Mouse (Mus musculus) heart, adult 18-20 months (tissue): Measurements from ENCODE around the gene Ube2j2. TPM values are rescaled to one million over a fixed set of nuclear protein-coding genes. Genes with fewer than 3 reads are reported as not detected.

Experiments
- DNase-seq, 2 experiments: peaks; one replicate each; pipeline ENCODE4 v3.0.0; 2021 to 2022; ENCODE audit warnings: mixed read lengths in 1 of 2
- microRNA-seq, 2 experiments: library from miRNA; unstranded; fragments of <30 nt; microRNA quantifications; one replicate each; pipeline ENCODE4 v1.2.0; 2022
- total RNA-seq, 2 experiments: library from RNA; stranded (reverse); gene quantifications; 2 replicates each; pipeline ENCODE4 v1.2.3; 2021

Gene Ube2j2
- total RNA-seq, 2 experiments from 2014 or later, result 53.0 to 55.9 TPM

- peak; percentile 39 to 48 for DNase-seq
These were observed 18.7 kb downstream of the Ube2j2 start, which contains the start of gene C1qtnf12 for GRCm38 (mm10) chr4:155962167-155962971. Gene C1qtnf12 (plus strand): TSS chr4:155962318.

DNA sequence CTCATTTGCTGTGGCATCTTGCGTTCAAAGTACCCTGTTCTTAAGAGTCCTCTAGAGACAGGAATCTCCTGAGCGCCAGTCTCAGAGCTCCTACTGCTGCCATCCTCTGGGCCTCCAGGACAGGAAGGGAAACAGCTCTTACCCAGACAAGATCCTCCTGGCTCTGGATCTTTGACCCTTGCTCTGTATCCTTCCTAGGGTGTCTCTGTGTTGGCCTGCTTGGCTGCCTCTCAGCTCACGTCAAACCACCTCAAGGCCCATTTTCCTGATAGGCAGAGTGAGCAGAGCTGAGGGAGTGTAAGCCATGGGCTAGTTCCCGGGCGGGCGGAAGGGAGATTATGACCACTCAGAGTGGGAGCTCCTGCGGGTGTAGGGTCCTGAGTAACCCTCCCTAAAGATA, 19.5 kb downstream of the Ube2j2 start:
- no peak for DNase-seq

GRCm38 (mm10) chr4:155964396-155964795, 20.8 kb downstream of the Ube2j2 start:
- DNase-seq, result no peak

DNA sequence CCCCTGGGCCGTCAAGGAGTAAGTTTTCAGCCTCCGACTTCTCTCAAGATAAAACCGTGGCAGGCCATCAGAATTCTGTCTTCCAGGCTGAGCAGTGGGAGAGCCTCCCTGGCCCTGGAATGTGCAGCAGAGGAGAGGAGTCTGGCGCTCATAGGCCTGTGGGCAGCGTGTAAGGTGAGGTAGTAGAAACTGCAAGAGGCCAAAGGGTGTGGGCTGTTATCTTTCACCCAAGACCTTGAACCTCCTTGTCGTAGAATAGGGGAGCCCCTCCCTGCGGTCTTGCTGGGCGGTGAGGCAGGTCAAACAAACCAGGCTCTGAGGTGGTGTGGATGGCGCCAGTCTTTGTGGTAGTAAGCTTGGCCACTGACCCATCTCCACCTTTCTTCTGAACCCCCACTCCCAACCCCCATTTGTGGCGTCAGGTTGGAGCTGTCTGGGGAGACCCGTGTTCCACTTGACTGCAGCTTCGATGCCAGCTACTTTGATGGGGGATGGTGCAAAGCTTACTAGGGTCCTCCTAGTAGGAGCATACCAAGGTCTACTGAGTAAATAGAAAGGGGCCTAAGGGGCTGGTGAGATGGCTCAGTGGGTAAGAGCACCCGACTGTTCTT, 25.5 kb downstream of the Ube2j2 start:
- DNase-seq, result no peak

DNA sequence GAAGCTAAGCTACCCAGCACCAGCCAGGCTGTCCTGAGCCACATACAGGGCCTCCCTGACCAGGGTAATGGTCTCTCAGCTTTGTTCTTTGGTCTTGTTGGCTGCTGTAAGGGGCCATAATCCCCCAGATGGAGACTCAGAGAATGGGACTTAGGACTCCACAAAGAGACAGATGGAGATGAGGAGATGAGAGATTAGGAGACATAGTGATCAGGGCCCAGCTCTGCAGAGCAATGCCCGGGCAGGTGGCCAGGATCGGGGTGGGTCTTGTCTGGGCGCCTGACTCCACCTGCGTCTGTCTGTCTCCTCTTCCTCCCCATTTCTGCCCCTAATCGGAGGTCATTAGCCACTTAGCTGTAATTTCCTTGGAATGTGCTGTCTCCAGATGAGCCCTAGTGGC, 26.7 kb downstream of the Ube2j2 start:
- no peak for DNase-seq

DNA sequence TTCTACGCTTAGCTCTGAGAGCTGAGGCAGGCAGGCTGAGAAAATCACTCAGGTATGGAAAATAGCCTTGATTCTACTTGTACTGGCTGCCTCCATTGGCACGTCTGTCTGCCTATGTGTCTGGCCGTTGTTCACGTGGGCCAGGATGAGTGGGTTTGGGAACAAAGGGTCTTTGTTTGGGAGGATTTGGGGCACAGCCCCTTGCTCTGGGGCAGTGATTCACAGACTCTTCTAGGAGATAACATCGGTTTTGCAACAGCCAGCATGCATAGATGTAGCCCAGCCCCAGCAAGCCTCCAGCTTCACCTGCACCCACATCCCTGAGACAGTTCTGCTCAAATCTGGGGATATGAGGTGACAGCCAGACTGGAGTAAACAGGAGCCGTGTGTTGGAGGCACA, 29.0 kb downstream of the Ube2j2 start:
- no peak for DNase-seq

- DNase-seq, result no peak
These were observed 29.6 kb downstream of the Ube2j2 start for GRCm38 (mm10) chr4:155973239-155973638.

- DNase-seq, result no peak
These were observed 37.9 kb downstream of the Ube2j2 start for GRCm38 (mm10) chr4:155981436-155982082.

DNA sequence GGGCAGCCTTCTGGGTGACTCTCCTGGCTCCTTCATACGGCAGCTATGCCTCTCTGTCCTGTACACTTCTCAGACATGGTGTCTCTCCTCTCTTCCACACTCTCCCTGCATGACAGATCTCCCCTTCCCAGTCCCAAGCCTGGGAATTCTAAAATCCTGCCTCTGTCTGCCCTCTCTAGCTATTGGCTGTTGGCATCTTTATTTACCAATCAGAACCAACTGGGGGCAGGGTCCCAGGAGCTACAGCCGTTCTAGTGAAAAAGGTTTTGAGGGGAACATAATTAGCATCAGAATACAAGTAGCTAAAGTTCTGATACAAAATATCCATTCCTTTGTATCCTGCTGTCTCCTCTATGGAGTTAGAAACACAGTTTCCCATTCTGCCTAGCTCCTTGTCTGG, 40.2 kb downstream of the Ube2j2 start:
- no peak for DNase-seq

DNA sequence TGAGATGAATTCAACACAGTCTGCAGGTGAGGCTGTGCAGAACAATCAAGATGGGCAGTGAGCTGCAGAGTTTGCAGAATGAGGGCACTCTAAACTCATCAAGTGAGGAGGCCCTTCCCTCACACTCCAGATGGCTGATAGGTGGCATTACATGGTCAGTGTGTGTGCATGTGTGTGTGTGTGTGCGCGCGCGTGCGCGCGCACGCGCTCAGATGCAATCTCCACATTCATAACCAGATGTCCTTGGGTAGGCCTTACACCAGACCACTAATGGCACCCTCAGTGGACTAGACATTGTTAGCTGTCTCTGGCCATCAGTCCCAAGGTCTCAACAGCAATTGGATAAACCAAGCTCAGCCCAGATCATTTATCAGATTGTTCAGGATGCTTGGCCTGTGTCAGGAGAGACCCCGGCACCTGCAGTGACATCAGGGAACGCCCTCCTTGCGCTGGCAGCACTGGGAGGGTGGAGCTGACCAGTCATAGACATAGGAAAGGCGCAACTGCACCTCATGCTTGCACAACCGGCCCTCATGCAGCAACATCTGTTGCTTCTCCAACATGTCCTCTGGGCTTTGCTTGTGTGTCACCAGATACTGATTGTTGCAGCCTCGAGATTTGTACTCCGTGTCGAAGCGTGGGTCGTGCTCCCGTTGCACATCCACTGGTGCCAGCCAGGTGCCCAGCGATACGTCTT, 47.7 kb downstream of the Ube2j2 start:
- peak in 1 of 2 experiments; percentile 9 for DNase-seq

DNA sequence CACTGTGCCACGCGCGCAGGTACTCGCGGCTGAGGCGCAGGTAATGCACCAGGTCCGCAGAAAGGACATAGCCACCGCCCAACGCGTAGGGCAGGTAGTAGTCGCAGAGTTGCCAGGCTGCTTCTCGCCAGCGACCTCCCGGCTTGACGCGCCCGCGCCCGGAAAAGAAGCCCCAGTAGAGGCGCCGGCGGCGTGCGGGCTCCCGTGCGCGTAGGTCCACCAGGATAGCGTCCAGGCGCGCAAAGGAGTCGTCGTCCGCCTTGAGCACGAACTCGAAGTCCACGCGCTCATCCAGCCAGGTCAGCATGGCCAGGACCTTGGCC, 48.2 kb downstream of the Ube2j2 start:
- no peak for DNase-seq

- peak in 1 of 2 experiments; percentile 87 for DNase-seq
These were observed 48.7 kb downstream of the Ube2j2 start, which contains the start of the genes B3galt6 and Sdf4 for GRCm38 (mm10) chr4:155992241-155992905. Gene B3galt6 (minus strand): TSS chr4:155992649. Gene Sdf4 (plus strand): TSS chr4:155992872.

DNA sequence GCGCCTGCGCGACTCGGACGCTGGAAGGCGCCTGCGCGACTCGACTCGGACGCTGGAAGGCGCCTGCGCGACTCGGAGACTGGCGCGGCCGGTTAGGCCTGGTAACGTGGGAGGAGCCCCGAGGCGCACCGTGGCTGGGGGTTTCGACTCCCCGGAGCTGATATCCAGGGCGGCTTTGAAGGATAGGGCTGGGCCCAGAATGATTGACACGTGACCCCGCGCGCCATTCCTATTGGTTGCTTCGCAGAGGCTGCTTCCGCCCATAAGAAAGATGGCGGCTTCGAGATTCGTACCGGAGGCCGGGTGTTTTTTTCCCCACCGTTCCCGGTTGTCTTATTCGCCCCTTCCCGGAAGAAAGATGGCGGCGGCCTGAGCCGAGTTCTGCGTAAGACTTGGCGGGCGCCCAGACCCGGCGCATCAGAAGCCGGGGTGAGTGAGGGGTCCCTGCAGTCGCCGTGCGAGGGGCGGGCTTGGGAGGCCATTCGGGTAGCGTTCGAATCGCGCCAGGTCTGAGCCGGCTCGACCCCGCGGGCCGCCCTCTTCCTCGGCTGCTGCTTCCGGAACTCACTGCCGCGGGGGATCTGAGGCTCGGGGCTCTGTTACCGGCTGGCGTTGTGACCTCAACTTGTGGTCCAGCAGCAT, 49.4 kb downstream of the Ube2j2 start:
- peak; percentile 96 to 100 for DNase-seq

GRCm38 (mm10) chr4:155993606-155994005, 50.0 kb downstream of the Ube2j2 start:
- DNase-seq, result no peak

DNA sequence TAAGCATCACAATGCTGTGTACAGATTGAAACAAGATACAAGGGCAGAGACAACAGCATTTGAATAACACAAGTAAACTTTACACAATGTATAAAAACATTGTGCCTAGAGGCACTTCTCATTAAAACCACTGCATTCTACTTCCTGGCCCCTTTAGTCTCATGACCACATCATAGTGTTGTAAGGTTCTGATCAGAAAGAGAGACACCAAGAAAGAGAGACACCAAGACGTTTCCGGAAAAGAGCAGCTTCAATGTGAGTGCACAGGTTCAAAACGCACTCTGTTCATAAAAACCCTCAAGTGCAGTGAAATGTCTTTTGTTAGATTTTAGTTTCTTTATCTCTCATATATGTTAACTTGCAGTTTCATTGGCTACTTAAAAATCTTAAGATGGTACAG, 60.5 kb downstream of the Ube2j2 start:
- DNase-seq, result no peak

GRCm38 (mm10) chr4:156008369-156008768, 64.7 kb downstream of the Ube2j2 start:
- DNase-seq, result no peak

Small RNA genes within 50 kb of the gene (microRNA-seq; reads per million reads assigned to microRNA genes)
- gene Gm22991, result 0 reads per million in 2 experiments

Other genes with a start within 250 kb of the Ube2j2 start
- 1 to 10 TPM; 1.1 to 1.8 TPM for gene Fndc10, start 249.5 kb upstream of the Ube2j2 start, total RNA-seq
- gene Ssu72, start 239.0 kb upstream of the Ube2j2 start, total RNA-seq, result 10 to 100 TPM; 42.9 to 50.7 TPM
- gene Tmem240, start 209.0 kb upstream of the Ube2j2 start, total RNA-seq, result under 1 TPM; 0.25 to 0.39 TPM
- gene Atad3a, start 182.7 kb upstream of the Ube2j2 start, total RNA-seq, result 10 to 100 TPM; 44.6 to 44.8 TPM
- 10 to 100 TPM in 1 of 2 experiments, 1 to 10 TPM in 1; 7.1 to 14.6 TPM for gene Vwa1, start 169.1 kb upstream of the Ube2j2 start, total RNA-seq
- gene Tmem88b, start 158.0 kb upstream of the Ube2j2 start, total RNA-seq, result under 1 TPM; 0.42 to 0.85 TPM
- gene Ankrd65, start 153.4 kb upstream of the Ube2j2 start, total RNA-seq, result not detected
- 10 to 100 TPM; 76.7 to 79.8 TPM for gene Mrpl20, start 141.0 kb upstream of the Ube2j2 start, total RNA-seq
- gene Ccnl2, start 131.3 kb upstream of the Ube2j2 start, total RNA-seq, result 10 to 100 TPM; 17.9 to 25.7 TPM
- gene Aurkaip1, start 112.6 kb upstream of the Ube2j2 start, total RNA-seq, result 100 to 1,000 TPM; 106 to 108 TPM
- gene Mxra8, start 104.2 kb upstream of the Ube2j2 start, total RNA-seq, result 10 to 100 TPM; 22.0 to 26.6 TPM
- gene Dvl1, start 96.4 kb upstream of the Ube2j2 start, total RNA-seq, result 10 to 100 TPM; 45.0 to 51.5 TPM
- under 1 TPM; 0.22 to 0.23 TPM for gene Tas1r3, start 80.5 kb upstream of the Ube2j2 start, total RNA-seq
- 1 to 10 TPM; 6.2 to 8.0 TPM for gene Cptp, start 74.4 kb upstream of the Ube2j2 start, total RNA-seq
- 10 to 100 TPM; 14.7 to 14.9 TPM for gene Ints11, start 74.3 kb upstream of the Ube2j2 start, total RNA-seq
- 10 to 100 TPM; 10.4 to 12.8 TPM for gene Pusl1, start 52.0 kb upstream of the Ube2j2 start, total RNA-seq
- 1 to 10 TPM; 8.6 to 8.8 TPM for gene Acap3, start 52.0 kb upstream of the Ube2j2 start, total RNA-seq
- 10 to 100 TPM; 17.0 to 22.4 TPM for gene C1qtnf12, start 18.5 kb downstream of the Ube2j2 start, total RNA-seq
- 1 to 10 TPM; 2.7 to 3.1 TPM for gene B3galt6, start 48.8 kb downstream of the Ube2j2 start, total RNA-seq
- 10 to 100 TPM; 82.1 to 89.0 TPM for gene Sdf4, start 49.0 kb downstream of the Ube2j2 start, total RNA-seq
- gene Tnfrsf4, start 70.0 kb downstream of the Ube2j2 start, total RNA-seq, result 1 to 10 TPM in 1 of 2 experiments, under 1 TPM in 1; 0.25 to 1.0 TPM
- under 1 TPM; 0.45 to 0.49 TPM for gene Tnfrsf18, start 82.3 kb downstream of the Ube2j2 start, total RNA-seq
- under 1 TPM in 1 of 2 experiments, not detected in 1; 0.33 TPM for gene Ttll10, start 115.6 kb downstream of the Ube2j2 start, total RNA-seq
- gene 9430015G10Rik, start 166.2 kb downstream of the Ube2j2 start, total RNA-seq, result 1 to 10 TPM; 2.0 to 3.0 TPM
- gene Rnf223, start 186.7 kb downstream of the Ube2j2 start, total RNA-seq, result under 1 TPM; 0.07 to 0.15 TPM